Mouse (Mus musculus) neural tube, embryonic 10.5 days (tissue): ENCODE measurements around the gene Alg12.

Experiments used
- DNase-seq: peaks from one replicate; pipeline ENCODE4 v3.0.0-alpha.2; 2017; ENCODE audit warnings: low spot score; ENCODE audit errors: extremely low spot score

Alg12 gene

GRCm38 (mm10) chr15:88819026-88819905, at the start of gene Alg12, which contains the start of gene Creld2:
Gene Alg12 (minus strand): TSS chr15:88819318.
Gene Creld2 (plus strand): TSS chr15:88819646.
- DNase-seq, result peak; percentile 99

GRCm38 (mm10) chr15:88868024-88868742, 49.1 kb upstream of the Alg12 start:
- DNase-seq, result no peak

GRCm38 (mm10) chr15:88867368-88868023, 48.4 kb upstream of the Alg12 start:
- DNase-seq, result no peak

- no peak for DNase-seq
These were observed 47.8 kb upstream of the Alg12 start for GRCm38 (mm10) chr15:88866934-88867356.

- DNase-seq, result no peak
These were observed 47.0 kb upstream of the Alg12 start for GRCm38 (mm10) chr15:88865888-88866695.

GRCm38 (mm10) chr15:88865061-88865460, 45.9 kb upstream of the Alg12 start:
- DNase-seq, result no peak

- no peak for DNase-seq
These were observed 45.3 kb upstream of the Alg12 start for GRCm38 (mm10) chr15:88864270-88865030.

GRCm38 (mm10) chr15:88863695-88864231, 44.6 kb upstream of the Alg12 start:
- DNase-seq, result peak; percentile 74

- peak; percentile 71 for DNase-seq
These were observed 44.0 kb upstream of the Alg12 start for GRCm38 (mm10) chr15:88862881-88863694.

- DNase-seq, result peak; percentile 95
These were observed 42.9 kb upstream of the Alg12 start, which contains the start of gene Pim3 for GRCm38 (mm10) chr15:88861772-88862622. Gene Pim3 (plus strand): TSS chr15:88862186.

- no peak for DNase-seq
These were observed 41.7 kb upstream of the Alg12 start for GRCm38 (mm10) chr15:88860781-88861180.

GRCm38 (mm10) chr15:88859206-88859970, 40.3 kb upstream of the Alg12 start:
- DNase-seq, result no peak

- no peak for DNase-seq
These were observed 39.6 kb upstream of the Alg12 start for GRCm38 (mm10) chr15:88858707-88859106.

GRCm38 (mm10) chr15:88858141-88858541, 39.0 kb upstream of the Alg12 start:
- no peak for DNase-seq

GRCm38 (mm10) chr15:88857361-88857760, 38.2 kb upstream of the Alg12 start:
- DNase-seq, result no peak

GRCm38 (mm10) chr15:88856613-88857012, 37.5 kb upstream of the Alg12 start:
- no peak for DNase-seq

- no peak for DNase-seq
These were observed 36.8 kb upstream of the Alg12 start for GRCm38 (mm10) chr15:88855896-88856417.
